Mouse (Mus musculus): ENCODE data around the gene Calm4.
"Not testable (repeated sequence)": the region's sequence is repeated elsewhere in the genome, so short reads cannot be mapped to it uniquely, and the experiment has no call there.

The Calm4 gene

DNA sequence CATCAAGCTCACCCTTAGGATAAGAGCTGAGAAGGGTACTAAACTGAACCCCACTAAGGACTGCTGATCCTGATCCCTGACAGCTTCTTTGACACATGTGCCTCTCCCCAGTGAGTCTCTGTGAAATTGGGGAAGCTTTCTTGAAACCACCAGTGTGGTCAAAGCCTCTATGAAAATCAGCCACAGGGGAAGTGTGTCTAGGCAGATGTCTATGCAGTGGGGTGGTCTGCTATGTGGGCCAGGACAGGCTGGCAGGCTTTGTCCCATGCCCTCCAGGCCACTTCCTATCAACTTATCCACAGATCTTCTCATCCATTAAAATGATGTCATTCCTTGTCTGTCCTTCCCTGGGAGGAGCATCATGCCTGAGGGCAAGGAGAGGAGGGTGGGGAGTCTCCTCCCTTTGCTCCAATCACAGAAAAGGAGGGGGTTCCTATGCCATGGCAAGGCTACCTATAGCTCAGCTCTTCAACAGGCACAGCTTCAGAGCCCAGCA is at the start of gene Calm4:
Calm4 (plus strand) TSS at position 446 of the 496 bp plus-strand sequence.
- DNase-seq (ENCODE audit: low spot score in 2 of 2), result not testable (repeated sequence)

- DNase-seq (ENCODE audit: low spot score in 2 of 2), result no peak
Observed at GRCm38 (mm10) chr13:3788588-3788987, 49.0 kb upstream of the Calm4 start.

- DNase-seq (ENCODE audit: low spot score in 2 of 2), result no peak
Observed at GRCm38 (mm10) chr13:3789531-3789930, 48.0 kb upstream of the Calm4 start.

DNA sequence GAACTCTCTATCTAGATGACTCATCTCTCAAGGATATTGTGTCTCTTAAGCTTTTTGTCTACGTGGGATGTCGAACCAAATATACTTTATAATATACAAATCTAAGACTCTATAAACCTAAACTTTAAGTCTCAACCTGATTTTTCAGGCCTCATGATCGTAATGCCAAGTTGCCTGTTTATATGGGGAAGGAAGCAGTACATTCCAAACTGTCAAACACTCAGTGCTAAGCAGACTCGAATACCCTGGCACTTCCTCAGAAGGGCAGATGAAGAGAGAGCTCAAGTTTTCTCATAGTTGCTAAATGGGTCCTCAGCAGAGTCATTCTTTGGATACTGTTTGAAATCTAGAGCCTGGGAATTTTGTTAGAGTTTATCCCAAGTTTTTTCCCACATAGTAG is 40.9 kb upstream of the Calm4 start:
- no peak for DNase-seq (ENCODE audit: low spot score in 2 of 2)

- no peak for DNase-seq (ENCODE audit: low spot score in 2 of 2)
Observed at GRCm38 (mm10) chr13:3798751-3799150, 38.8 kb upstream of the Calm4 start.

DNA sequence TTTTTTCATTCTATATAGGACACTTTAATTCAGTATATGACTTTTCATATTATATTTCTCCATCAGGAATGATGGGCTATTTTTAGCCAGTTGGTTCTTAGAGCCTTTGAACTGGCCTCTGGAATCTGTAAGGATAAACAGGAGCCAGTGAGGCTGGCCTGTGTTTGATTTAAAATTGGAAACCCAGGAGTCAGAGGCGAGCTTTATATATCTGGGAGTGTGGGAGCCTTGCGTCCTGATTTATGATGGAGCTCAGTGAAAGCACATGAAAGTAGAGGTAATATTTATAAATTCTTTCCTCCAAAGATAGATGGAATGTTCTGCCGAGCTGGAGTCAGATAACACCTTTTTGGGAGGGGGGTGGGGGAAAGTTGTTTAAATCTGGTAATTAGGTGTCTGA is 38.2 kb upstream of the Calm4 start:
- no peak for DNase-seq (ENCODE audit: low spot score in 2 of 2)

GRCm38 (mm10) chr13:3804186-3804585 is 33.4 kb upstream of the Calm4 start, which contains the start of gene Calml3:
Calml3 (minus strand) TSS chr13:3804316.
- DNase-seq (ENCODE audit: low spot score in 2 of 2), result no peak

GRCm38 (mm10) chr13:3805132-3805531 is 32.4 kb upstream of the Calm4 start:
- no peak for DNase-seq (ENCODE audit: low spot score in 2 of 2)

GRCm38 (mm10) chr13:3805638-3806037 is 31.9 kb upstream of the Calm4 start:
- DNase-seq (ENCODE audit: low spot score in 2 of 2), result no peak

DNA sequence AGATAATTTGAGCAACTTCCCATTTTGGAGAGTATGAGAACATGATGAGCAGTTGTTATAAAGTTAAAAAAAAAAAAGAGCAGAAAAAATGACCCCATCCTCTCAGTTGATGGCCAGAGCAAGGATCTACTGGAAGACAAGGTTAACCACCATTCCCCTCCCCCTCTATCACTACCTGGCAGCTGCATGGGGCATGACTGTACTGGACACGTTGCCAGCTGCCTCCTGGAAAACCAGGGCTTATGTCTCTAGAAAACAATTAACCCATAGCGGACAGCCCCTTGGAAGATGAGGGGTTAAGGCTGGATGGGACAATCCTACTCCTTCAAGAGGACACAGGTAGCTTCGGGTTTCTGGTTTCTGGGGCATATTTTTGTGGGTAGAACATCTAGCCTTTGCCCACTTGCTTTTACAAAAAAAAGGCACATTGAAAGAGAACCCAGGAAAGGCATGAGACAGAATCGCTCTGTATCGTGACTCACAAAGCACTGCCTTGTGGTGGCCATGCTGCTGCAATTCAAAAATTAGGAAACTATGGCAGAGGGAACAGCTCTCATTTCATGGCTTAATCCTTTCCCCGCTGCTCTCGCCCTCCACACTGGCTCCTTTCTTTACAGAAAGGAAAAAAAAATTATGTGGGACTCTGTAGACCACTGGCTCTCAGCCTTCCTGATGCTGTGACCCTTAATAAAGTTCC is 30.3 kb upstream of the Calm4 start:
- no peak for DNase-seq (ENCODE audit: low spot score in 2 of 2)

- DNase-seq (ENCODE audit: low spot score in 2 of 2), result no peak
Observed at GRCm38 (mm10) chr13:3818012-3818739, 19.4 kb upstream of the Calm4 start.

GRCm38 (mm10) chr13:3818740-3819076 is 18.8 kb upstream of the Calm4 start:
- no peak for DNase-seq (ENCODE audit: low spot score in 2 of 2)

DNA sequence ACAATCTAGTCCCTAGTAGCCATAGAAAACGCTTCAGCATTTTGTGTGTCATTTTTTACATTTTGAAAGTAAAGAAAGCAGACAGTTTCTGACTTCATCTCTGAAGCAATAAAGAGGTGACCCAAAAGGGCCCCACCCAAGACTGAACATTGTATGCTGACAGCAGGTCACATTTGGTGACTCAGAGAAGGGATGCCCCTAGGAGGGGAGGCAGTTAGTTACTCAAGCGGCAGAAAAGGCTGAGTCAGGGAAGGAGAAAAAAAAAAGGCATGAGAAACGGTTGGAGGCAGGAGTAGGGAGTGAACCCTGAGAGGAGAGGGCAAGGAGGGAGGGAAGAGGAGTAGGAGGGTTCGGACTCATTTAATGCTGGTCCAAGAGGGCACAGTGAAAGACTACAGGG is 15.5 kb upstream of the Calm4 start:
- no peak for DNase-seq (ENCODE audit: low spot score in 2 of 2)

DNA sequence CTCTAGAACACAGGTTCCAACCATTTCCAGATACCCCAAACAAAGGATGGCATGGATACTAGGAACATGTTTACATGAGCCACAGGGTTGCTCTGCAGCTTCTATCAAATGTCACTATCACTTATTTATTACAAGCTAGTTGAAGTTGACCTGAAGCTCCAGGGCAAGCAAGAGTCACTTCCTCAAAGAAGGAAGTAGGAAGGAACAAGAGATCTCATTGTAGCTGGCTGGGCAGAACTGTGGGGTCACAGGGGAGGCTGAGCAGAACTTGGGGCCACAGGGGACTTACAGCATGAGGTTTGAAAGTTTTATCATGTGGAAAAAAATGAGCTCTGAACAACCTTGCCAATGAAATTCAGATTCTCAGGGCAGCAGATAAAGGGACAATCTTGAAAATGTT is 11.8 kb upstream of the Calm4 start:
- DNase-seq (ENCODE audit: low spot score in 2 of 2), result no peak

DNA sequence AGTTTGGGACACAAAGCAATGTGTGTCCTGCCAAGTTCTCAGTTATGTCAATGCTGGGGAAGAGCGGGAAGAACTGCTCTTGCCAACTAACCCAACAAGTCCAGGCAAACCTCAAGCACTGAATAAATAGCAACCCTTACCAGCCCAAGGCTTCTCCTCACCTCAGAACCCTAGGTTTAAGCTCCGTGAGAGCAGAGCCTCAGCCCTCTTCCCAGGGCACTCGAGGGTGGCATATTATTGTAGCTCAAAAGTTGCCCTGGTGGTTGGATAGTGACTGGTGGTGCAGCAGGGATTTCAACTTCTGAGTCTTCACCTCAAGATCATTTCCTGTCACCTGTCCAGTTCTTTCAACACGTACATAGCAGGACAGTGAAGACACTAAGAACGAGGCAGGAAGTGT is 6.0 kb upstream of the Calm4 start:
- DNase-seq (ENCODE audit: low spot score in 2 of 2), result no peak

DNA sequence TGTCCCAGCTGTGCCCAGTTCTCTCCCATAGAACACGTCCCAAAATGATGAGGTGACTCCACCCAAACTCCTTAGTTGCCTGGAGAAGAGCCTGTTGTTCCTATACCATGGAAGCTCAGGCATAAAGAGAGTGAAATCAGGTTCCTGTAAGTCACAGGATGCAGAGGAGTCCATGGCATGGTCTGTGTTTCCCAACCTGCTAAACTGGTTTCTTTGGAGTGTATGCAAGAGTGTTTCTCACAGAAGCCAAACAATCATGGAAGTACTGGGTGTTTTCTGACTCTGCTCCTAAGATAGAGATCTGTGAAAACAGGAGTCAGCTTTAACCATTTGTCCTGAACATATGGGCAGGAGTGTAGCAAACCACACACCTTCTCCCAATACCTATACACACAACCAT is 5.6 kb upstream of the Calm4 start:
- DNase-seq (ENCODE audit: low spot score in 2 of 2), result no peak

- DNase-seq (ENCODE audit: low spot score in 2 of 2), result no peak
Observed at GRCm38 (mm10) chr13:3832450-3832849, 5.1 kb upstream of the Calm4 start.

DNA sequence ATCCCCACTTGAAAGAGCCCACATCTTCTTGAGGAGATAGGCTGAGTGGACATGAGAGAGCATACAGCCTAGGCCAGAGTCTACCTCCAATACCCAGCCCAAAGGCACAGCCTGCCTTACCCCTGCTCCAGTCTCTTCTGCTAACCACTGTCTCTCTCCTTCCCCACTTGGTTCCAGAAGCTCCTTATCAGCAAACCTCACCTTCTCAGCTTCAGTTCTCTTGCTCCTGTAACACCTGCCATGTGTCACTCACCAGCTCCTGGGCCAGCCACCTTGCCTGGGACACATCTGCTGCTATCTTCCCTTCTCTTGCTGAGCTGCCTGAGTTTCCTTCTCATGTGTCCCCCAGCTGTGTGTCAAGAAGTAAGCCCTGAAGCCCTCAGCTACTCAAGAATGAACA is 3.9 kb upstream of the Calm4 start:
- not testable (repeated sequence) for DNase-seq (ENCODE audit: low spot score in 2 of 2)

DNA sequence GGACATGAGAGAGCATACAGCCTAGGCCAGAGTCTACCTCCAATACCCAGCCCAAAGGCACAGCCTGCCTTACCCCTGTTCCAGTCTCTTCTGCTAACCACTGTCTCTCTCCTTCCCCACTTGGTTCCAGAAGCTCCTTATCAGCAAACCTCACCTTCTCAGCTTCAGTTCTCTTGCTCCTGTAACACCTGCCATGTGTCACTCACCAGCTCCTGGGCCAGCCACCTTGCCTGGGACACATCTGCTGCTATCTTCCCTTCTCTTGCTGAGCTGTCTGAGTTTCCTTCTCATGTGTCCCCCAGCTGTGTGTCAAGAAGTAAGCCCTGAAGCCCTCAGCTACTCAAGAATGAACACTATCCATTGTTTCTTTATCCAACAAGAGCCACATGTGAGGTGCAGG is 3.1 kb downstream of the Calm4 start:
- not testable (repeated sequence) for DNase-seq (ENCODE audit: low spot score in 2 of 2)

DNA sequence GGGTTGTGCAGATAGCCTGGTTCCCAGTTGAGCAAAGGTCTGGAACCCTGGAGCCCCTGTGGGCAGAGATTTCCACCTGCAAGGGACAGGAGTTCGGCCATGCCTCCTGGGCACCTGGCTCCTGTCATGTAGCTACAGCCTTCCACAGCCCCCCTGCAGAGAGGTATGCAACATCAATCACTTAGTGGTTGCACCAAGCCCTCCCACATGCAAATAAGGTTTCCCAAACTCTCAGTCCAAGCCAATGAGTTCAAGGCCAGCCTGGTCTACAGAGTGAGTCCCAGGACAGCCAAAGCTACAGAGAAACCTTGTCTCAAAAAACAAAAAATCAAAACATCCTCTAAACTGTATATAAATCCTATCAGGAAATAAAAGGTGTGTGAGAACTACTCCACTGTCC is 12.8 kb downstream of the Calm4 start:
- no peak for DNase-seq (ENCODE audit: low spot score in 2 of 2)

- not testable (repeated sequence) for DNase-seq (ENCODE audit: low spot score in 2 of 2)
Observed at GRCm38 (mm10) chr13:3853648-3854333, 16.2 kb downstream of the Calm4 start, which contains the start of gene Calm5. Calm5 (plus strand) TSS chr13:3854173.

DNA sequence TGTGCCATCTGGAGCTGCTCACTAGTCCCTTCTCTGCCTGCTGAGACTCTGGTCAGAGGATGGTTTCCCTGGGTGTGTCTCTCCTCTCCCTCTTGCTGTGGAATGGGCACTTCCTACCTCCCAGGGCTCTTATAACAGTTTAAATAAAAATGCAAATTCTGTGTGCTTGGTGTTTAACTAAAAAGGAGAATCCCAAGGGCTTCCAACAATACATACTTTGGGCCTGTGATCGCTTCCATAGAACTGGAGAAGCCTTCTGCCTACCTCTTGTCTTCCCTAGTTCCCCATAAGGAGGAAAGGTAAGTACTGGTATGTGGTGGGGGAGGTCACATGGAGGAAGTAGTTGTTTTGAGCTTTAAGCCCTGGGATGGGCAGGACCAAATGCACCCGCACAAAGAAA is 17.3 kb downstream of the Calm4 start:
- DNase-seq (ENCODE audit: low spot score in 2 of 2), result no peak

GRCm38 (mm10) chr13:3856252-3856651 is 18.7 kb downstream of the Calm4 start:
- DNase-seq (ENCODE audit: low spot score in 2 of 2), result no peak
